Mouse (Mus musculus): ENCODE data around the gene Spem2.

Gene Spem2

GRCm38 (mm10) chr11:69797924-69798323 lies 20.3 kb downstream of the Spem2 start:
- DNase-seq, result no peak

- DNase-seq, result peak; percentile 52
Observed at GRCm38 (mm10) chr11:69795983-69796435, 22.3 kb downstream of the Spem2 start.

- DNase-seq, result peak; percentile 95
Observed at GRCm38 (mm10) chr11:69795168-69795982, 22.9 kb downstream of the Spem2 start, which contains the start of gene Chrnb1. Gene Chrnb1, minus strand, starts transcription at chr11:69795943.

GRCm38 (mm10) chr11:69793429-69793828 lies 24.8 kb downstream of the Spem2 start:
- DNase-seq, result no peak

GRCm38 (mm10) chr11:69791420-69791819 lies 26.8 kb downstream of the Spem2 start:
- no peak for DNase-seq

GRCm38 (mm10) chr11:69789431-69789830 lies 28.8 kb downstream of the Spem2 start:
- DNase-seq, result no peak

- DNase-seq, result no peak
Observed at GRCm38 (mm10) chr11:69787306-69787705, 31.0 kb downstream of the Spem2 start.

- DNase-seq, result no peak
Observed at GRCm38 (mm10) chr11:69784793-69785272, 33.4 kb downstream of the Spem2 start.

- no peak for DNase-seq
Observed at GRCm38 (mm10) chr11:69781828-69782227, 36.4 kb downstream of the Spem2 start.

- DNase-seq, result peak; percentile 49
Observed at GRCm38 (mm10) chr11:69778985-69779384, 39.3 kb downstream of the Spem2 start.

GRCm38 (mm10) chr11:69778258-69778982 lies 39.8 kb downstream of the Spem2 start:
- DNase-seq, result peak; percentile 65

- DNase-seq, result no peak
Observed at GRCm38 (mm10) chr11:69777504-69778257, 40.6 kb downstream of the Spem2 start.

- DNase-seq, result no peak
Observed at GRCm38 (mm10) chr11:69776488-69776887, 41.8 kb downstream of the Spem2 start.

- peak; percentile 49 for DNase-seq
Observed at GRCm38 (mm10) chr11:69775716-69776115, 42.5 kb downstream of the Spem2 start.

- DNase-seq, result no peak
Observed at GRCm38 (mm10) chr11:69774961-69775360, 43.3 kb downstream of the Spem2 start.

- DNase-seq, result no peak
Observed at GRCm38 (mm10) chr11:69767625-69767909, 50.7 kb downstream of the Spem2 start.

- DNase-seq, result peak; percentile 61
Observed at GRCm38 (mm10) chr11:69766872-69767624, 51.2 kb downstream of the Spem2 start.
